In genomic region chr10:55851361-55851760, GRCm38 (mm10) we compare ENCODE assay signal across 24 mouse cellular contexts.
DNase-seq lines count a peak whose midpoint lies in the region; ATAC-seq and TF ChIP-seq lines count a peak whose summit lies in the region.
"Had no signal": no experiment of that assay in that cellular context is flagged by ENCODE, and none has a peak within 500 bp of the region (broad histone marks: within the 10 kb centered on the region; RNA-seq: fewer than 3 reads in every experiment).

No protein-coding gene starts in this region.

- peak; percentile 22 to 53 for DNase-seq in cerebellum, postnatal 10 days
- DNase-seq in forebrain, postnatal 0 days = no peak
- no peak for DNase-seq in forebrain, embryonic 10.5 days (ENCODE audit: extremely low spot score, low spot score)
- DNase-seq in layer of hippocampus, postnatal 14 days (ENCODE audit: low spot score in 2 of 2) = peak; percentile 23 to 69
- no peak for DNase-seq in layer of hippocampus, adult 9-11 months
- DNase-seq: adrenal gland, adult 8-10 months; adrenal gland, postnatal 14 days; adrenal gland, postnatal 36 days; B cell, adult 2 months; cerebellum, adult 11 months; cerebellum, adult 2 months; cerebellum, adult 9-10 months; cerebellum, postnatal 25 days had no signal

- no peak overlapping the region for H3K9ac ChIP-seq in forebrain, postnatal 0 days
- H3K9ac ChIP-seq: embryonic facial prominence, embryonic 12.5 days; forebrain, embryonic 12.5 days had no signal

- no peaks in the 10 kb centered on the region for H3K36me3 ChIP-seq in forebrain, postnatal 0 days (ENCODE audit: insufficient read depth)
- H3K36me3 ChIP-seq in forebrain, embryonic 10.5 days (replicated peaks) = no peaks in the 10 kb centered on the region
- H3K36me3 ChIP-seq: embryonic facial prominence, embryonic 10.5 days; embryonic facial prominence, embryonic 12.5 days; forebrain, embryonic 12.5 days; G1E had no signal

- H3K9me3 ChIP-seq in forebrain, postnatal 0 days (ENCODE audit: low read length) = no peaks in the 10 kb centered on the region
- no peaks in the 10 kb centered on the region for H3K9me3 ChIP-seq in forebrain, embryonic 10.5 days
- H3K9me3 ChIP-seq: embryonic facial prominence, embryonic 10.5 days; embryonic facial prominence, embryonic 12.5 days; forebrain, embryonic 12.5 days; G1E had no signal

- no peak for ATAC-seq in cerebellum, adult (ENCODE audit: insufficient number of reproducible peaks, low FRiP score, low TSS enrichment)
- peak; percentile 20; the same call in 1 of the 2 replicates for ATAC-seq in forebrain, postnatal 0 days
- ATAC-seq: activated CD4-positive, CD25-positive, alpha-beta regulatory T cell, adult 4 months; CD4-positive, CD25-positive, alpha-beta regulatory T cell, adult 4 months; forebrain, embryonic 14.5 days; forebrain, embryonic 16.5 days; Patski had no signal

- H3K27ac ChIP-seq in forebrain, postnatal 0 days (ENCODE audit: low read depth, low read length) = no peak overlapping the region
- H3K27ac ChIP-seq in forebrain, embryonic 10.5 days = no peak overlapping the region
- H3K27ac ChIP-seq: embryonic facial prominence, embryonic 10.5 days; embryonic facial prominence, embryonic 12.5 days; forebrain, embryonic 12.5 days had no signal

- no peaks in the 10 kb centered on the region for H3K4me1 ChIP-seq in forebrain, postnatal 0 days (ENCODE audit: insufficient read depth)
- no peaks in the 10 kb centered on the region for H3K4me1 ChIP-seq in forebrain, embryonic 10.5 days
- H3K4me1 ChIP-seq: embryonic facial prominence, embryonic 10.5 days; embryonic facial prominence, embryonic 12.5 days; forebrain, embryonic 12.5 days had no signal

- H3K27me3 ChIP-seq in forebrain, postnatal 0 days (ENCODE audit: insufficient read depth, low read length) = no peaks in the 10 kb centered on the region
- H3K27me3 ChIP-seq in forebrain, embryonic 10.5 days (ENCODE audit: poor library complexity, severe bottlenecking) = no peaks in the 10 kb centered on the region
- H3K27me3 ChIP-seq: CH12.LX; embryonic facial prominence, embryonic 12.5 days; forebrain, embryonic 12.5 days; Patski had no signal

- H3K4me3 ChIP-seq in forebrain, postnatal 0 days (ENCODE audit: low read depth, low read length) = no peak overlapping the region
- H3K4me3 ChIP-seq in forebrain, embryonic 10.5 days = no peak overlapping the region
- H3K4me3 ChIP-seq: embryonic facial prominence, embryonic 10.5 days; embryonic facial prominence, embryonic 12.5 days; forebrain, embryonic 12.5 days had no signal

- H3K4me2 ChIP-seq in forebrain, postnatal 0 days (ENCODE audit: low read depth) = no peak overlapping the region
- H3K4me2 ChIP-seq: embryonic facial prominence, embryonic 12.5 days; forebrain, embryonic 12.5 days had no signal

- TF ChIP-seq CTCF in forebrain, postnatal 0 days (IDR thresholded peaks at IDR 0.05; ENCODE audit: low read depth) = no peak

- 76% methylated on average over 2 of the region's 2 CpGs for WGBS in forebrain, postnatal 0 days
- WGBS in forebrain, embryonic 10.5 days = 76% methylated on average over 2 of the region's 2 CpGs

Comparison
In these comparisons a context has a peak if more than half of its experiments do, and no peak if none do; other contexts are left out.
1. DNase-seq: peak in cerebellum, postnatal 10 days (2 of 2) and layer of hippocampus, postnatal 14 days (2 of 2); none in forebrain, postnatal 0 days (single experiment), forebrain, embryonic 10.5 days (single experiment) and layer of hippocampus, adult 9-11 months (single experiment).